Mouse (Mus musculus) bone marrow macrophage, adult 2 months (primary cell): ENCODE data around the gene Pard6a.

Experiments
- CTCF ChIP-seq: IDR thresholded peaks from 2 replicates; pipeline ENCODE4 v1.5.1; 2012; ENCODE audit warnings: low read depth, mild to moderate bottlenecking, low read length, moderate library complexity
- POLR2A ChIP-seq: IDR thresholded peaks from 2 replicates; pipeline ENCODE4 v1.6.1; 2012; ENCODE audit warnings: mild to moderate bottlenecking, low read depth, low read length, borderline replicate concordance

DNA sequence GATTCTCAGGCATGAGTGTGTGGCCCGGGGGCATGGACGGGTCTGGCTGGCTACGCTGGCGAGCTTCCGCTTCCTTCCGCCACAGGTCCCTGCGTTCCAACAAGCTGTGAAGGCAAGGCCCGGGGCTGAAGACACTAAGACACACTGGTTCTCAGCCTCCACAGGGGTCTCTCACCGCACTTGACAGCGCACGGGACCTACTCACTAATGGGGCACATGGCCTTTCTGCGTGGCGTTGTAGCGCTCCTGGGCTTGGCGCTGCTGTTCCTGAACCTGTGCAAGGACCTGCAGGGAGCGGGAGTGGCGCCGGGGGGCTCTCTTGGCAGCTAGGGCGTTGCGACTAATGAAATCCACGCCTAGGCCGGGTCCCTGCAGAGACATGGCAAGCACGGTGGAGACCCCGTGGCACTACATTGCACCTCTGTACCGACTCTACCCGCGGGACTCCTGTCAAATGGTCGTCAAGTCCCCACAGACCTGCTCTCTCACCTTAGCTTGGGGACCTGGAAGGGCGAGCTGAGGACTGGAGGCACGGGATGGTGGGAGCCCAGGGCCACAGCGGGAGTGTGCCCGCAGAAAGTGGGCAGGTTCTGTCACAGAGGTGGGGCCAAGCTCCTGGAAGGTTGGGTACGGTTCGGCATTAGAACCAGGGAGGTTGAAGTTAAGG lies 3.3 kb downstream of the Pard6a start:
- TF ChIP-seq CTCF (no peak), POLR2A (no peak)
